Mouse (Mus musculus): ENCODE measurements at regions not wholly inside any gene's neighbourhood (a gene's known extent, or its start where the extent isn't known, plus 50 kb on each side); places are given as distances from the start of the nearest gene placed in this dataset.

- TF ChIP-seq CTCF (IDR thresholded peaks at IDR 0.05; ENCODE audit: borderline replicate concordance, extremely low read depth, insufficient read depth, insufficient read length) (no peak), POLR2A (IDR thresholded peaks at IDR 0.05; ENCODE audit: borderline replicate concordance, extremely low read depth, insufficient read depth, insufficient read length, poor library complexity, severe bottlenecking) (no peak)
These were observed 173.7 kb upstream of the Pcdh10 start for GRCm38 (mm10) chr3:45204392-45205043.
